In genomic region chr1:163310023-163310754, GRCm38 (mm10) we compare ENCODE assay signal across 10 mouse cellular contexts. TPM values are rescaled to one million over a fixed set of nuclear protein-coding genes. Genes with fewer than 3 reads are reported as not detected.
A peak's percentile ranks its signal among the peaks of the same experiment; 100 is the strongest.
DNase-seq lines count a peak whose midpoint lies in the region; ATAC-seq and TF ChIP-seq lines count a peak whose summit lies in the region.
"Had no signal": no experiment of that assay in that cellular context is flagged by ENCODE, and none has a peak within 500 bp of the region (broad histone marks: within the 10 kb centered on the region; RNA-seq: fewer than 3 reads in every experiment).

No protein-coding gene starts in this region.

- H3K9ac ChIP-seq in intestine, embryonic 14.5 days (ENCODE audit: low read length), result no peak overlapping the region
- H3K9ac ChIP-seq in intestine, embryonic 15.5 days, result no peak overlapping the region
- peak overlapping the region; percentile 100 for H3K9ac ChIP-seq in limb, embryonic 12.5 days (replicated peaks)

- WGBS in intestine, embryonic 14.5 days, result 14% methylated on average over 8 of the region's 8 CpGs
- WGBS in intestine, embryonic 15.5 days, result 25% methylated on average over 8 of the region's 8 CpGs
- 6% methylated on average over 8 of the region's 8 CpGs for WGBS in embryonic facial prominence, embryonic 10.5 days
- 4% methylated on average over 8 of the region's 8 CpGs for WGBS in limb, embryonic 12.5 days

- H3K4me1 ChIP-seq in intestine, embryonic 14.5 days (replicated peaks; ENCODE audit: control insufficient read depth, insufficient read depth, low read length), result peaks cover 17% of the 10 kb centered on the region
- peaks cover 26% of the 10 kb centered on the region for H3K4me1 ChIP-seq in intestine, embryonic 15.5 days (replicated peaks)
- peaks cover 61% of the 10 kb centered on the region for H3K4me1 ChIP-seq in embryonic facial prominence, embryonic 10.5 days
- H3K4me1 ChIP-seq in embryonic fibroblast, embryonic 13.5 days (ENCODE audit: control insufficient read depth, insufficient read depth, low read length), result peaks cover 2% of the 10 kb centered on the region; the same call in 1 of the 2 replicates
- peaks cover 48% of the 10 kb centered on the region for H3K4me1 ChIP-seq in limb, embryonic 12.5 days (replicated peaks)

- no peak overlapping the region for H3K27ac ChIP-seq in intestine, embryonic 14.5 days (ENCODE audit: low read depth)
- H3K27ac ChIP-seq in intestine, embryonic 15.5 days, result no peak overlapping the region
- peak overlapping the region; percentile 99 for H3K27ac ChIP-seq in embryonic facial prominence, embryonic 10.5 days (replicated peaks)
- peak overlapping the region; percentile 97 for H3K27ac ChIP-seq in embryonic fibroblast, embryonic 13.5 days (ENCODE audit: insufficient read depth, low read length)
- H3K27ac ChIP-seq in limb, embryonic 12.5 days, result peak overlapping the region; percentile 100

- no peak for TF ChIP-seq POLR2A in embryonic fibroblast, embryonic 13.5 days (IDR thresholded peaks at IDR 0.05; ENCODE audit: low read depth, low read length)

- H3K36me3 ChIP-seq in intestine, embryonic 14.5 days (ENCODE audit: control insufficient read depth, insufficient read depth, low read length), result no peaks in the 10 kb centered on the region
- H3K36me3 ChIP-seq in intestine, embryonic 15.5 days, result no peaks in the 10 kb centered on the region
- peaks cover 20% of the 10 kb centered on the region for H3K36me3 ChIP-seq in embryonic facial prominence, embryonic 10.5 days (replicated peaks)
- peaks cover 22% of the 10 kb centered on the region; the same call in 1 of the 2 replicates for H3K36me3 ChIP-seq in limb, embryonic 12.5 days

- intact Hi-C loops in left cerebral cortex, postnatal 25 days (cut with DNase I), result loop anchor here (5.0 kb wide), 1 partner anchor 53 kb away; no protein-coding TSS in a partner anchor

- peak; percentile 58 for DNase-seq in intestine, embryonic 14.5 days (ENCODE audit: low spot score)
- DNase-seq in embryonic facial prominence, embryonic 10.5 days (ENCODE audit: low spot score), result no peak
- DNase-seq in left cerebral cortex, postnatal 25 days (ENCODE audit: low spot score in 2 of 2), result no peak
- no peak for DNase-seq in cerebellum, postnatal 25 days
- no peak for DNase-seq in natural killer cell, adult 2 months (ENCODE audit: low spot score in 2 of 2)
- DNase-seq: kidney, postnatal 14 days; left cerebral cortex, postnatal 4 days had no signal

- no peak for TF ChIP-seq CTCF in embryonic fibroblast, embryonic 13.5 days (IDR thresholded peaks at IDR 0.05; ENCODE audit: borderline replicate concordance, insufficient read depth, low read length)

- H3K27me3 ChIP-seq in intestine, embryonic 14.5 days (replicated peaks; ENCODE audit: control insufficient read depth, insufficient read depth, low read length), result peaks cover 85% of the 10 kb centered on the region
- peaks cover 64% of the 10 kb centered on the region for H3K27me3 ChIP-seq in intestine, embryonic 15.5 days (replicated peaks)
- peaks cover 68% of the 10 kb centered on the region for H3K27me3 ChIP-seq in embryonic facial prominence, embryonic 10.5 days (replicated peaks; ENCODE audit: low read depth, poor library complexity, severe bottlenecking)
- peaks cover 3% of the 10 kb centered on the region; the same call in 1 of the 2 replicates for H3K27me3 ChIP-seq in limb, embryonic 12.5 days

- H3K4me3 ChIP-seq in intestine, embryonic 14.5 days (ENCODE audit: low read depth, low read length), result no peak overlapping the region
- H3K4me3 ChIP-seq in intestine, embryonic 15.5 days (replicated peaks), result no peak overlapping the region
- peak overlapping the region; percentile 72 for H3K4me3 ChIP-seq in embryonic facial prominence, embryonic 10.5 days
- peak overlapping the region; percentile 79 for H3K4me3 ChIP-seq in embryonic fibroblast, embryonic 13.5 days (ENCODE audit: insufficient read depth, low read length)
- peak overlapping the region; percentile 95 for H3K4me3 ChIP-seq in limb, embryonic 12.5 days (replicated peaks)

- no peak overlapping the region for H3K4me2 ChIP-seq in intestine, embryonic 14.5 days (ENCODE audit: low read length)
- no peak overlapping the region for H3K4me2 ChIP-seq in intestine, embryonic 15.5 days (replicated peaks)
- peak overlapping the region; percentile 83 for H3K4me2 ChIP-seq in limb, embryonic 12.5 days

- H3K9me3 ChIP-seq in intestine, embryonic 14.5 days (ENCODE audit: control insufficient read depth, low read length), result no peaks in the 10 kb centered on the region
- no peaks in the 10 kb centered on the region for H3K9me3 ChIP-seq in intestine, embryonic 15.5 days
- no peaks in the 10 kb centered on the region for H3K9me3 ChIP-seq in embryonic facial prominence, embryonic 10.5 days
- no peaks in the 10 kb centered on the region for H3K9me3 ChIP-seq in limb, embryonic 12.5 days

- ATAC-seq in intestine, embryonic 14.5 days (replicated peaks; ENCODE audit: low FRiP score, low TSS enrichment, low read depth), result no peak
- ATAC-seq in intestine, embryonic 15.5 days, result no peak
- no peak for ATAC-seq in limb, embryonic 12.5 days (ENCODE audit: insufficient number of reproducible peaks, insufficient read depth, low FRiP score, low TSS enrichment, low read depth)

RNA-seq across cellular contexts. Expression of gene Prrx1, which starts 3.3 kb away (rescaled TPM):
- polyA plus RNA-seq in intestine, embryonic 14.5 days (2014; fragmentation: Nextera tagmentation; extraction: Ambion mirVana), result 1.2 and 2.2 TPM in 2 replicates
- polyA plus RNA-seq in intestine, embryonic 15.5 days (2015; fragmentation: Nextera tagmentation; extraction: Ambion mirVana), result 5.0 and 6.2 TPM in 2 replicates
- 128 TPM in 2 replicates for polyA plus RNA-seq in embryonic facial prominence, embryonic 10.5 days (2016; fragmentation: Nextera tagmentation; extraction: Ambion mirVana)
- 429 and 537 TPM in 2 replicates for polyA plus RNA-seq in embryonic fibroblast, embryonic 13.5 days (2011; ENCODE audit: insufficient read length, low read depth, missing spikeins)
- 194 and 204 TPM in 2 replicates for polyA plus RNA-seq in limb, embryonic 12.5 days (2016; fragmentation: Nextera tagmentation; extraction: Ambion mirVana)
- total RNA-seq in left cerebral cortex, postnatal 25 days (2021), result 1 to 10 TPM; 5.5 TPM

Comparison
In these comparisons a context has a peak if more than half of its experiments do, and no peak if none do; other contexts are left out.
1. H3K27ac ChIP-seq: peak in embryonic facial prominence, embryonic 10.5 days (single experiment), embryonic fibroblast, embryonic 13.5 days (single experiment) and limb, embryonic 12.5 days (single experiment); none in intestine, embryonic 14.5 days (single experiment) and intestine, embryonic 15.5 days (single experiment).
2. H3K4me3 ChIP-seq: peak in embryonic facial prominence, embryonic 10.5 days (single experiment), embryonic fibroblast, embryonic 13.5 days (single experiment) and limb, embryonic 12.5 days (single experiment); none in intestine, embryonic 14.5 days (single experiment) and intestine, embryonic 15.5 days (single experiment).
3. RNA of gene Prrx1, which starts 3.3 kb away (polyA plus RNA-seq): 429 to 537 TPM in embryonic fibroblast, embryonic 13.5 days, 194 to 204 TPM in limb, embryonic 12.5 days and 128 TPM in embryonic facial prominence, embryonic 10.5 days; 5.0 to 6.2 TPM in intestine, embryonic 15.5 days and 1.2 to 2.2 TPM in intestine, embryonic 14.5 days; every median in the first group is over 10 times any median in the second.